Mouse (Mus musculus) right cerebral cortex, adult 2 months (tissue): ENCODE data around the gene Glyr1.
A peak's percentile ranks its signal among the peaks of the same experiment; 100 is the strongest.

Source experiments
- DNase-seq, 2 experiments: peaks; one replicate each; pipeline ENCODE4 v3.0.0; 2021 to 2022; ENCODE audit warnings: low spot score in 2 of 2

Gene Glyr1

GRCm38 (mm10) chr16:5011285-5011684, 38.4 kb downstream of the Glyr1 start:
- DNase-seq: no peak

GRCm38 (mm10) chr16:5010371-5010935, 39.2 kb downstream of the Glyr1 start:
- DNase-seq: no peak

- DNase-seq: no peak
Observed at GRCm38 (mm10) chr16:5008076-5008475, 41.6 kb downstream of the Glyr1 start.

GRCm38 (mm10) chr16:5007492-5007891, 42.2 kb downstream of the Glyr1 start:
- DNase-seq: no peak

- no peak for DNase-seq
Observed at GRCm38 (mm10) chr16:5007067-5007466, 42.6 kb downstream of the Glyr1 start, which contains the start of gene Smim22. Gene Smim22 (plus strand): TSS chr16:5007288.

DNA sequence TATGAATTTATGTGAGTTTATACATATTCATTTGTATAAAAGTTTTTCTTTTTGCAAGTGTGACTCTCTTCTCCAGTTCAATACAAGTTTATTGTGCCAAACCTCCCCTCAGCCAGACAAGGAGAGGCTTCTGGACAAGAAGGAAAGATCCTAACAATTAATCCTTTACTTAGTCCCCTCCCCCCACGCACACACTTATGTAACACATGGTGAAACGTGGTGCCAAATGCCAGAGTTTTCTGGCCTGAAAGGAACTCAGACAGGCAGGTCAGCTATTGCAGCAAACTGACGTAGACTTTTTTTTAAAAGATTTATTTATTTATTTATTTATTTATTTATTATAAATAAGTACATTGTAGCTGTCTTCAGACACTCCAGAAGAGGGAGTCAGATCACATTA, 49.1 kb downstream of the Glyr1 start:
- DNase-seq: no peak

GRCm38 (mm10) chr16:4998984-4999383, 50.7 kb downstream of the Glyr1 start:
- DNase-seq: no peak

DNA sequence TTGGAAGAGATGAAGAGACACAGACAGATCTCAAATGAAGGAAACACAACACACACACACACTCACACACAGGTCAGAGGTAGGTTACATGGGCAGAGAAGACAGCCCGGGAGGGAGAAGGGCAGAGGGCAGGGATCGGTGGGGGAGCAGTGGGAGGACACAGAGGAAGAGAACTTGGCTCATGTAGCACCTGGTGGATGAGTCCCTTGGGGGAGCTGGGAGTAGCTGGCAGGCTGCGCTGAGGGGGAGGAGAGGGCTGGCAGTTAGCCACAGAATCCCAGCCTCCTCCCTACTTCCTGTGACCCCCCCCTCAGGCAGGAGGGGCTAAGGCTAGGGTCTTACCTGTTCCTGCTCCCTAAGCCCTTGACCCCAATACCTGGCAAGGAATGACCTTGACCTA, 52.1 kb downstream of the Glyr1 start, which contains the start of gene Sept12:
Gene Sept12 (minus strand): TSS at position 300 of the 400 bp plus-strand sequence.
- DNase-seq: no peak

- DNase-seq: no peak
Observed at GRCm38 (mm10) chr16:4993276-4993675, 56.4 kb downstream of the Glyr1 start.

GRCm38 (mm10) chr16:4984717-4985116, 64.9 kb downstream of the Glyr1 start:
- DNase-seq: no peak

- DNase-seq: no peak
Observed at GRCm38 (mm10) chr16:4979755-4980380, 69.8 kb downstream of the Glyr1 start.

DNA sequence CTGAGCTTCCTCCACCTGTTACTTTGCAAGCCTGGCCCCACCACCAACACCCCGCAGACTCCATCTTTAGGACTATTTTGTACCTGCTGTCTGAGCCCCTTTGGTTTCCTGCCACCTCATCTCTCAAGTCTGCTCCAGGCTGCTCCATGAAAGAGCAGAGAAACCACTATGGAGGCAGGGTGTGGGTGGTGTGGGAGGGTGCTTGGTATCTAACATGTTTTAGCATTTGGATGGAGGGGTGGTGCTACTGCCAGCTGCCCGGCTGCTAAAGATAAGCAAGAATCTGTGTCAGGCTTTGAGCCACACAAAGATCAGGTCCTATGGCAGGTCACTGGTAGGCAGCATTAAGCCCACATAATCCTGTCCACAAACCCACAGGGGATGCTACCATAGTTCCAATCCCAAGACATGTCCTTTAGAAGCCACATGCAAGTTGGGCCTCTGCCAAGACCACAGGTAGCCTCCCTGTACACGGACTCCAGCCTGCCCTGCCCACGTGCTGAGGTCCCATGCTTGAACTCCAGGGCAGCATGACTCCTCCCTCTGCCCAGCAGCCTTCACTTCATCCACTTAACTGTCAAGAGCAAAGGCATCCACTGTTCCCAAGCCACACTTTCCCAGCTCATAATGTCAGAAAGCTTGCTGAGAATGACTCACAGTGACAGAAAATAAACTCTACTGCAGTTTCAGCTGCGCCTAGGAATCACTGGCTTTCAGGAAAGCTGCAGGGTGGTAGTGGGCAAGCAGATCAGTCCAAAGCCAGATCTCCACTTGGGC, 71.2 kb downstream of the Glyr1 start:
- peak; percentile 41 to 52 for DNase-seq

GRCm38 (mm10) chr16:4976180-4976579, 73.5 kb downstream of the Glyr1 start:
- DNase-seq: peak in 1 of 2 experiments; percentile 41

DNA sequence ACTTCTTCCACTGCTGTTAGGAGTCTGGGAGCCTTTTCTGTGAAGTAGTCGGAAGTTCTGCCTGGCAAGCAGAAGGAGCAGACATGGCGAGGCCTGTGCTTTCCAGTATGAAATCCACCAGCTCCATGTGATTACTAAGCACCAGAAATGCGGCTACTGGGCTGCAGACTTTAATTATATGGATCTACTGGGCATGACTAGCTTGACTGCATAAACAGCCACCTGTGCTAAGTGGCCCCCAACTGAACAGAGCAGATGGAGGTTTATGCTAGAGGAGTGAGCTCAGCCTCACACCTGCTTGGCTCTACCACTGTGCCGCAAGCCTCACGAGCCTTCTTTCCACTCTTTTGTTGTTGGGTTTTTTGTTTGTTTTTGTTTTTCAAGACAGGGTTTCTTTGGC, 75.1 kb downstream of the Glyr1 start:
- no peak for DNase-seq

- DNase-seq: no peak
Observed at GRCm38 (mm10) chr16:4971626-4972025, 78.0 kb downstream of the Glyr1 start.

GRCm38 (mm10) chr16:4969055-4969843, 80.4 kb downstream of the Glyr1 start:
- no peak for DNase-seq

DNA sequence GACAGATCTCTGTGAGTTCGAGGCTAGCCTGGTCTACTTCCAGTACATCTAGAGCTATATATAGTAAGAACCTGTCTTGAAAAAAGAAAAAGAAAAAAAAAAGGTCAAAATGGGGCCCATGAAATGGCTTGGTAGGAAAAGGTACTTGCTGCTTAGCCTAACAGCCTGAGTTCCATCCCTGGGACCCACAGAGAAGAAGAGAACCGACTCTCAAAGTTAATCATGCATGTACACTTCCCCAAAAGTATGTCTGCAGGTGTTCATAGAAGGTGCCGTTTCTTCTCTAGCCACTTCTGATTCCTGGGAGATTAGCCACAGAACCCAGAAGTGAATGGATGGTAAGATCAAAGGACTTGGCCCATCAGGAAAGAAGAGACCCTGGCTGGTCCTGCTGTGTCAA, 81.2 kb downstream of the Glyr1 start:
- DNase-seq: no peak

DNA sequence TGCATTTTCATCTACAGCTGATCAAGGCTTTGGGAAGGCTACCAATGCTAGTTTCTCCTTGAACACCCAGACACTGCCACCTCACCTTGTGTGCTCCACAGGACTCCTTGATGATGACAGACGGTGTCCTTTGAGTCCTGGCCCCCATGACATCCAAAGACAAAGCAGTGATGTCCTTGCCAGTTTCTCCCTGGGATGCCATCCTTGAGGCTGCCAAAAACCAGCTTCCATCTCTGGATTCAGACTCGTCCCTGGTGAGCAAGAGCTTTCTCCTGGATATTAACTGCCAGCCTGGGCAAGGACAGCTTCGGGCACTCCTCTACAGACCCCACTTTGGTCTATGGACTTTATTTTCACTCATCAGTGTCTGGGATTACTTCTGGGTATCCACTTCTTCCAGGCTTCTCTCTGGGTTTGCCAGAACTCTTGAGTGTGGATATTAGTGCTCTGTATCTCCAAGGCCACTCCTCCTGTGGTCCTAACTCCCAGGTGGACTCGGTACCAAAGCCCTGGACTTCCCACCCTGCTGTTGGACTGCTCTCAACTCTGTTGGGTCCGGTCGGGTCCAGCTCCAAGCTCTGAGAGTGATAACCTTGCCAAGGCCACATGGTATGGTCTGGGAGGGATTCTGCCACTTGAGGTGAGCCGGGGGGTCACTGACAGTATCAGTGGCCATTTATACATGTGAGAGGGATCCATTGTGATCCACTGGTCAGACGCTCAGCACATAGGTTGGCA, 84.1 kb downstream of the Glyr1 start:
- DNase-seq: no peak

GRCm38 (mm10) chr16:4964731-4965391, 84.8 kb downstream of the Glyr1 start:
- DNase-seq: no peak
